Mouse (Mus musculus) liver, embryonic 14.5 days (tissue): ENCODE data around the gene Sgk1. TPM values are rescaled to one million over a fixed set of nuclear protein-coding genes. Genes with fewer than 3 reads are reported as not detected.

Source experiments
- ATAC-seq: fragments of 200-750 bp; cut with Nextera tagmentation; 2 replicates; pipeline ENCODE4 v1.8.0; 2017; ENCODE audit warnings: moderate number of reproducible peaks, mild to moderate bottlenecking, moderate library complexity; ENCODE audit not compliant: insufficient read depth
- DNase-seq, 3 experiments: peaks; one replicate each; pipeline ENCODE4 v3.0.0-alpha.2; 2012 to 2013; ENCODE audit warnings: low read depth in 3 of 3, low spot score in 3 of 3
- H3K27ac ChIP-seq: fragments of 300-500 bp; sonication (generic); 2 replicates; pipeline ENCODE4 v1.5.1; 2014; ENCODE audit warnings: moderate library complexity, mild to moderate bottlenecking, control low read depth, inconsistent platforms
- H3K27me3 ChIP-seq: fragments of 300-500 bp; sonication (generic); 2 replicates; pipeline ENCODE4 v1.6.1; 2014; ENCODE audit warnings: mild to moderate bottlenecking, low read length, moderate library complexity; ENCODE audit not compliant: control insufficient read depth, insufficient read depth
- H3K36me3 ChIP-seq: fragments of 300-500 bp; sonication (generic); replicated peaks from 2 replicates; pipeline ENCODE4 v1.6.1; 2014; ENCODE audit warnings: low read depth; ENCODE audit not compliant: control insufficient read depth, insufficient read depth
- H3K4me1 ChIP-seq, 2 experiments: fragments of 200-500 bp in 1 of 2; fragments of 300-500 bp in 1 of 2; sonication (generic) in 1 of 2; replicated peaks; 2 replicates each; pipeline ENCODE4 v1.6.1; 2012 to 2014; ENCODE audit warnings: antibody characterized with exemption in 1 of 2, inconsistent platforms in 1 of 2, low read length in 1 of 2; ENCODE audit not compliant: control insufficient read depth in 2 of 2, insufficient read depth in 2 of 2
- H3K4me2 ChIP-seq: fragments of 300-500 bp; sonication (generic); 2 replicates; pipeline ENCODE4 v1.6.1; 2014; ENCODE audit warnings: low read depth, mild to moderate bottlenecking, control low read depth, moderate library complexity
- H3K4me3 ChIP-seq, 2 experiments: fragments of 200-500 bp in 1 of 2; fragments of 300-500 bp in 1 of 2; sonication (generic) in 1 of 2; 2 replicates each; pipeline ENCODE4 v1.5.1; 2012 to 2014; ENCODE audit warnings: low read depth in 2 of 2, low read length in 2 of 2, mild to moderate bottlenecking in 2 of 2, control low read depth in 1 of 2, inconsistent platforms in 1 of 2, moderate library complexity in 1 of 2; ENCODE audit not compliant: insufficient read depth in 1 of 2
- H3K9ac ChIP-seq: fragments of 300-500 bp; sonication (generic); replicated peaks from 2 replicates; pipeline ENCODE4 v1.6.1; 2014; ENCODE audit warnings: mild to moderate bottlenecking, control low read depth, moderate library complexity
- H3K9me3 ChIP-seq: fragments of 300-500 bp; sonication (generic); 2 replicates; pipeline ENCODE4 v1.6.1; 2016; ENCODE audit warnings: low read length, mixed read lengths; ENCODE audit not compliant: control insufficient read depth
- CTCF ChIP-seq: IDR thresholded peaks from 2 replicates; pipeline ENCODE4 v1.5.1; 2016; ENCODE audit warnings: antibody characterized with exemption, low read depth, control low read depth
- EP300 ChIP-seq: IDR thresholded peaks from 2 replicates; pipeline ENCODE4 v1.6.1; 2016; ENCODE audit warnings: antibody characterized with exemption, low read depth
- WGBS: fragments of 180-500 bp; shearing (Covaris S2); extraction: QIAGEN DNeasy Blood & Tissue Kit; methylation state at CpG from one replicate; pipeline ENCODE4 v1.1.7; 2014; ENCODE audit not compliant: insufficient replicate concordance; 5-methylcytosine and 5-hydroxymethylcytosine counted together
- polyA plus RNA-seq, 2 experiments: library from polyadenylated mRNA; depleted of rRNA in 1 of 2; stranded (reverse) in 1 of 2; unstranded in 1 of 2; fragments of >200 nt; fragmentation: Nextera tagmentation in 1 of 2; extraction: Ambion mirVana in 1 of 2; gene quantifications; 2 replicates each; pipeline versions ENCODE4 v1.2.1 to v1.2.3; 2012 to 2014

The Sgk1 gene
- polyA plus RNA-seq, 2 experiments: 5.3 to 10.3 TPM

GRCm38 (mm10) chr10:21923495-21923952 is 41.5 kb downstream of the Sgk1 start:
- H3K27me3 ChIP-seq: no peaks in the 10 kb centered on the region
- H3K9ac ChIP-seq: no peak overlapping the region
- H3K4me3 ChIP-seq: no peak overlapping the region
- peaks cover 0 to 3% of the 10 kb centered on the region in 2 experiments; a peak in 1 of 4 replicates for H3K4me1 ChIP-seq
- 53% methylated on average over 9 of the region's 9 CpGs for WGBS
- ATAC-seq (no peak), DNase-seq (no peak)
- H3K36me3 ChIP-seq: no peaks in the 10 kb centered on the region
- no peak overlapping the region for H3K27ac ChIP-seq
- TF ChIP-seq CTCF: no peak
- no peak for TF ChIP-seq EP300
- H3K9me3 ChIP-seq: no peaks in the 10 kb centered on the region
- H3K4me2 ChIP-seq: no peak overlapping the region

- no peaks in the 10 kb centered on the region for H3K27me3 ChIP-seq
- H3K36me3 ChIP-seq: no peaks in the 10 kb centered on the region
- DNase-seq: no peak
- no peak overlapping the region for H3K4me3 ChIP-seq
- H3K9ac ChIP-seq: no peak overlapping the region
- no peak for TF ChIP-seq CTCF
- TF ChIP-seq EP300: no peak
- no peaks in the 10 kb centered on the region for H3K9me3 ChIP-seq
- H3K27ac ChIP-seq: no peak overlapping the region
- WGBS: 70% methylated on average over 16 of the region's 16 CpGs
- ATAC-seq: no peak
- H3K4me1 ChIP-seq: peaks cover 0 to 3% of the 10 kb centered on the region in 2 experiments; a peak in 1 of 4 replicates
- H3K4me2 ChIP-seq: no peak overlapping the region
Observed at GRCm38 (mm10) chr10:21924051-21924720, 42.2 kb downstream of the Sgk1 start.

GRCm38 (mm10) chr10:21926941-21927340 is 45.0 kb downstream of the Sgk1 start:
- Histone ChIP-seq H3K9me3 (no peaks in the 10 kb centered on the region), H3K4me1 (0 out of 4 replicates have a peak, but pooled peaks cover 0 to 3% of the 10 kb centered on the region in 2 experiments), H3K27ac (no peak overlapping the region), H3K4me3 (no peak overlapping the region), H3K9ac (no peak overlapping the region), H3K27me3 (no peaks in the 10 kb centered on the region), H3K36me3 (no peaks in the 10 kb centered on the region), H3K4me2 (no peak overlapping the region)
- WGBS: 62% methylated on average over 5 of the region's 5 CpGs
- ATAC-seq (no peak), DNase-seq (no peak)
- no peak for TF ChIP-seq EP300
- TF ChIP-seq CTCF: no peak

GRCm38 (mm10) chr10:21930781-21931380 is 48.9 kb downstream of the Sgk1 start:
- Histone ChIP-seq H3K27ac (no peak overlapping the region), H3K36me3 (no peaks in the 10 kb centered on the region), H3K4me3 (no peak overlapping the region), H3K9me3 (no peaks in the 10 kb centered on the region), H3K9ac (no peak overlapping the region), H3K4me1 (peaks cover 0 to 4% of the 10 kb centered on the region in 2 experiments; a peak in 1 of 4 replicates), H3K27me3 (no peaks in the 10 kb centered on the region), H3K4me2 (no peak overlapping the region)
- 65% methylated on average over 10 of the region's 10 CpGs for WGBS
- DNase-seq: no peak
- no peak for ATAC-seq
- TF ChIP-seq CTCF (no peak), EP300 (no peak)

GRCm38 (mm10) chr10:21932791-21933190 is 50.8 kb downstream of the Sgk1 start:
- ATAC-seq: no peak
- no peak overlapping the region for H3K4me2 ChIP-seq
- no peaks in the 10 kb centered on the region for H3K36me3 ChIP-seq
- H3K4me1 ChIP-seq: peaks cover 5 to 13% of the 10 kb centered on the region in 2 experiments; a peak in 2 of 4 replicates
- H3K9ac ChIP-seq: no peak overlapping the region
- 50% methylated on average over 3 of the region's 3 CpGs for WGBS
- no peaks in the 10 kb centered on the region for H3K27me3 ChIP-seq
- no peaks in the 10 kb centered on the region for H3K9me3 ChIP-seq
- DNase-seq: no peak
- TF ChIP-seq EP300: no peak
- no peak for TF ChIP-seq CTCF
- no peak overlapping the region for H3K27ac ChIP-seq
- H3K4me3 ChIP-seq: no peak overlapping the region
